Mouse (Mus musculus): ENCODE results near the gene Rpl9-ps6.
A peak's percentile ranks its signal among the peaks of the same experiment; 100 is the strongest.

DNA sequence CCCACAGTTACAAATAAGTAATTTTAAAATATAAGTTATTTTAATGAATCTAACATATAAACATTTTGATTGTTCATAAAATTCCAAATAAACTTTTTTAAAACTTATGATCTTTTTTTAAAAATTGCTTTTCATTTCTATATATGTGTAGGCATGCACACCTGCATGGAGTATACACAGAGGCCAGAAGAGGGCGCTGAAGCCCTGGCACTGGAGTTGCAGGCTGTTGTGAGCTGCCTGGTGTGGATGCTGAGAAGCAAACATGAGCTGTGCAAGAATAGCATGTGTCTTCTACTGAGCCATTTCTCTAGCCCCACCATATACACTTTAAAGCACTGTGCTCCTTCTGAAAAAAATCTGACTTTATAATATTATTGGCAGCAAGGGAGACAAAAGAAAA, 46.1 kb upstream of the Rpl9-ps6 start:
- TF ChIP-seq CTCF (IDR thresholded peaks at IDR 0.05; ENCODE audit: low read depth, low read length) = peak; percentile 76
- no peak for TF ChIP-seq POLR2A (IDR thresholded peaks at IDR 0.05; ENCODE audit: extremely low read depth, insufficient read depth, low read length)
